Mouse (Mus musculus) mature B cell (primary cell): ENCODE results near the gene Nxnl1.

ENCODE experiments used
- in situ Hi-C: fragments of 300-500 bp; cut with MboI; formaldehyde crosslinking; loops from 2 replicates; pipeline ENCODE4 v1.14.3; 2019

Nxnl1 gene

DNA sequence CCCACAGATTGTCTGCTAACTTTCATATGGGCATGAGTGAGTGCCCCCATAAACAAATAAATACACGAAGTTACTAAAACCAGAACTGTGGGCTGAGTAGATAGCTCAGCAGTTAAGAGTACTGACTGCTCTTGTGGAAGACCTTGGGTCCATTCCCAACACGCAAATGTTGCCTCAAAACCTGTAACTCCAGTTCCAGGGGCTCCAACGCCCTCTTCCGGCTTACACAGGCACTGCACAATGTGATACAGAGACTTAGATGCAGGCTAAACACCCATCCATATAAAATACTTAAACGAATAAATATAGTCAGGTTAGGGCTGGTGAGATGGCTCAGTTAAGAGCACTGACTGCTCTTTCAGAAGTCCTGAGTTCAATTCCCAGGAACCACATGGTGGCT, 51.4 kb downstream of the Nxnl1 start:
- in situ Hi-C loops = no loop called here

DNA sequence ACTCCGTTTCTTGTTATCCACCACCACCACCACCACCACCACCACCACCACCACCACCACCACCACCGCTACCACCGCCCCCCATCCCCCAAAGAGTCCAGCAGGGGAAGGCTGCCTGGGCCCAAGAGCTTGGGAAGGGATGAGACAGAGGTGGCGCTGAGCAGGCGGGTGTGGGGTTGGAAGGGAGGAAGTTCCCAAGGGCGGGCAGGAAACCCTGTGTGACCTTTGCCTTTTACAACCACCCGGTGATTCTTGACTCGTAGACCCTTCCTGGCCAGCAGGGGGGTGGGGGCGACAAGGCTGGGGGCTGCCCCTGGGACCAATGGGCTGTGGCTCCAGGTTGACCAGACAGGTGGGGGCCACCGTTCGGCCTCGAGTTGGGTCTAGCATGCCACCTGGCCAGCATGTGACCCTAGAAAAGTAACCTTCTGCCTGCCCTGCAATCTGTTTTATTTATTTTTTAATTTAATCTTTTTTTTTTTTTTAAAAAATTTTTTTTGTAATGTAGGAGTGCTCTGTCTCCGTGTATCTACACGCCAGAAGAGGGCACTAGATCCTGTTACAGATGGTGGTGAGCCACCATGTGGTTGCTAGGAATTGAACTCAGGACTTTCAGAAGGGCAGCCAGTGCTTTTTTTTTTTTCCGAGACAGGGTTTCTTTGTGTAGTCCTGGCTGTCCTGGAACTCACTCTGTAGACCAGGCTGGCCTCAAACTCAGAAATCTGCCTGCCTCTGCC, 53.2 kb downstream of the Nxnl1 start:
- in situ Hi-C loops = no loop called here

DNA sequence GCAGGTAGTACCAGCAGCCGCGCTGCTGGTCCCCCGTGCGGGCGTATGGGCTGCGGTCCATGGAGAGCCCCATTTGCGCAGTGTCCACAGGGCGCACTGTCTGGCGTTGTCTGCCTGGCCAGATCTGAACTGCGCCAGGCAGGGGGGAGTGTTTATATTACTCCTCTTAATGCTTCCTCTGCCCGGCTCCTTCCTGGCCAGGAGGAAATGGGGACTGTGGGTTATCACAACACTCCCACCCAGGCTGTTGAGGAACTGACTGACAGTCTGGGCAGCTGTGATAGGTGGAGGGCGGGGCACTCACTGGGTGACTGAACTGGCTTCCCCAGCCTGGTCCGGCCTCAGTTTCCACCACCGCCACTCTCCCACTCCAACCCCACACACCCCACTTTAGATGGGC, 54.8 kb downstream of the Nxnl1 start, which contains the start of gene Plvap:
TSS of gene Plvap (minus strand) at position 109 of the 400 bp plus-strand sequence.
- in situ Hi-C loops = no loop called here
